Mouse (Mus musculus): ENCODE results near the gene 4933415A04Rik.

The 4933415A04Rik gene

DNA sequence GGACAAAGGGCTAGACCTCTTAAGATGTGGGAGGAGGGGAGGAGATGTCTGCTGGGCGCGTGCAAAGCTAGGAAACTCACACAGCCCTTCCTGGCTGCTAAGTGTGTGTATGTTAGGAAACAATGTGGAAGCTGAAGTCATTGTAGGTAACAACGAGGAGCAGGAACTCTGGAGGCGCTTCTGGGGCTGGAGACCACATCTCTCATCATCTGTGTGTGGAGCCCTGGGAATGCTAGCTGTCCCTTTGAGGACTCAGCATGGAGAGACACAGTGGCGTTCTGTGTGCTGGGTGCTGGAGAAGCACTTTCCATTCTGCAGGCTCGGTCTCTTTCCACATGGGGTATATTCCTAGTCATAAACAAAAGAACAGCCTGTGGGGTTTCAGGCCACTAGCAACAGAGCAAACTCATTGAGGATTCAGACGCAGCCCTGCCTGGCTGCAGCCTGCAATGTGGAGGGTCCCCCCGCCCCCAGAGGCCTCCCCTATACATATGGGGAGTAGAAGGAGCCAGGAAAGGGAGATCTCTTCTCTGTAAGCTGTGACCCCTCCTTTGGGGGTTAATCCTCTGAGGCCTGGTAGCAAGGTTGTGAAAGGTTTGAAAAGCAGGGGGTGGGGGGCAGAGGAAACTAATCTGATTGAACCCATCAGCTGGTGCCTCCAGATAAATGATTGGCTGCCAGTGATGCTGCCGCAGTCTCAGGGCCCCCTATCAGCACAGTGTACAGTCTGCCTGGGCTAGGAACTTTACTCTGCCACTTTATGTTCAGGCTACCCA, 11.3 kb upstream of the 4933415A04Rik start:
- DNase-seq = peak; percentile 31

DNA sequence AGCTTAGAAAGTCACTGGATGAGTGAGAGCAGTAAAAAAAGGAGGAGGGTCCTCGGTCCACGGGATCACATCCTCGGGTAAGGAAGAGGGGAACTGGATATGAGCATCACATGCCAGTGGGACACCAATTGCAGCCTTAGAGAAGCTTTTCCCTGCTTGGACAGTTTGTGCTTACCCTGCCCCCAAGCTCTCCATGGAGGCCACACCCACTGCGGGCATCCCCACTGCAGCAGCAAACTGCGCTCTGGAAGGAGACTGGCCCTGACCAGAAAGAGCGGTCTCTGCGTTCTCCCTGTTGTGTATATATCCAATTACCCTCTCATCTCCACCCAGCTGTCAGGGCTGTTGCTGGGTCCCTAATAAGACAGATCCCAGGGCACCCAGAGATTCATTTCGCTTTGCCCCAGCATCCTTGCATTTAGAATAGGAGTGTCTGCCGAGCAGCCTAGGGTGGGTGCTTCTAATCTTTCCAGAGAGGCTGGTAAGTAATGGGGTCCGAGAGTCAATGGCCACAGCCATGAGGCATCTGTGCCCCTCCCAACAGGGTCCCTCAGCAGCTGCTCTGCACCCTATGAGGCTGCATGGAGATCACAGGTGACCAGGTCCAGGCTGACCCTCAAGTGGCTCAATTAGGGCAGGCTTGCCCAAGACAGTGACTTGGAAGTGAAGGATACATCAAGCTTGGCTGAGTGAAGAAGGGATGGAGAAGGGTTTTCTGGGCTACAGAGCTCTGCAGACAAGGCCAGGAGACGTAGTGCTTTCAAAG, 8.9 kb upstream of the 4933415A04Rik start:
- no peak for DNase-seq

DNA sequence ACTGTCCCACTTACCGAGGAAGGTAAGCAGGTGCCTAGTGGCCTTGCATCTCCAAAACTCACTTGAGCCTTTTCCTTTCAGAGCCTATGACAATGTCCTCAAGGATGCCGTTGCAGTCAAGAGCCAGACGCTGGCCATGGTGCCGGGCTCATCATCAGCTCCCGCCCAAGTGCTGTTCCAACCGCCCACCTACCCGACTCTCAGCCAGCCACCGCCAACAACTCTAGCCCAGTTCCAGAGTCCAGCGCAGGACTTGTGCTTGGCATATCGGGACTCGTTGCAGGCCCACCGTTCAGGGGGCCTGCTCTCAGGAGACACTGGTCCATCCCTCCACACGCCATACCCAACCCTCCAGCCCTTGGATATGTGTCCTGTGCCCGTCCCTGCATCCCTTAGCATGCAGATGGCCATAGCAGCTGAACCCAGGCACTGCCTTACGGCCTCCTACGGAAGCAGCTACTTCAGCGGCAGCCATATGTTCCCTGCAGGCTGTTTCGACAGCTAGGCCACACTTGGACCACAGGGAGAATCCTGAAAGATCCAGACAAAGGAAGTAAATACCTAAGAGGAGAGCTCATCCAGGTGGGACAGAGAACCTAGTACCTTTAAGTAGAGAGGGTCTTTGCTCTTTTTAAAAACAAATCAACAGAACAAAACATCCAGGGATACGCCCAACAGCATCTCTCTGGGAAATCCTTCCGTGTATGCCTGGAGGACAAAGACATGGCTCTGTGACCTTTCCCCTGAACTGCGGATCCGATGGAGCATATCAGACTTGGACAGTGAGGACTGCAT, 1.4 kb upstream of the 4933415A04Rik start:
- no peak for DNase-seq

DNA sequence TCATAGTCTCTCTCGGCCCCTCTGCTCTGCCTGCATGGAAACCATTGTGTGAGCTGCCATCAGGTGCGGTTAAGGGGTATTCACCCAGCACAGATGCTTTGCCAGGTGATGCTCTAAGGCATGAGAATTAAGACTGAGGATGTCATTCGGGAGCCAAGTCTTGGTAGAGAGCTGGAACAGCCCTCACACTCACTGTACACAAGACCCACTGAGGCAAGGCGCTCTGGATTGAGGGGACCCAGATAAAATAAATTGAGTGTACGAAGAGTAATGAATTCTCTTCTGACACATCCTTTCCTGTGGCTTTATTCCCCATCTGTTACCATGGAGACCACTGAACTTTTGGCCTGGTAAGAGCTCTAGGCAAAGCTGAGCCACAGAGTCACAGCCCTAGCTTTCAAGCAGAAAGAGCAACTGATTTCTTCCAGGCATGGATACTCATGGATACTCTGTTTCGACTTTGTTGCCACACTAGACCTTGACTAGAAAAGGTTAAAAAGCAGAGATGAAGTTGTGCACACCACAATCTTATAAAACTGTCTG, 2.8 kb downstream of the 4933415A04Rik start:
- no peak for DNase-seq

DNA sequence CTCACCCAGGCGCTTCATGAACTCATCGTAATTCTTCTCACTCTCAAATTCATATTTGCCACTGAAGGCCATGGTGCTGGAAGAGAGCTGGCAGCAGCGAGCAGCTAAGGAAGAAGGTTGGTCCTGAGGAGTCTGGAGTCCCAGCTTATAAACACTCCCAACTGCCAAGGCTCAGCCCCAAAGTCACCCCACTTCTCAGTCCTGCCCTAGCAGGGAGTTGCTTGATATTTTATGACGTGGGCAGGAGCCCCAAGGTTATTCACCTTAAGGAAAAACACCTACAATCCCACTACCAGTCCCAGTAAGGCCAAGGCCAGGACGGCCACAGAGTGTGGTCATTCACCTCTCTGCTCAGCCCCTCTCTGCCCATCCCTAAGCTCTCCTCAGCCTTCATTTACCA, 14.6 kb downstream of the 4933415A04Rik start, which contains the start of gene Fabp6:
Fabp6 (minus strand) TSS at position 101 of the 400 bp plus-strand sequence.
- DNase-seq = no peak

DNA sequence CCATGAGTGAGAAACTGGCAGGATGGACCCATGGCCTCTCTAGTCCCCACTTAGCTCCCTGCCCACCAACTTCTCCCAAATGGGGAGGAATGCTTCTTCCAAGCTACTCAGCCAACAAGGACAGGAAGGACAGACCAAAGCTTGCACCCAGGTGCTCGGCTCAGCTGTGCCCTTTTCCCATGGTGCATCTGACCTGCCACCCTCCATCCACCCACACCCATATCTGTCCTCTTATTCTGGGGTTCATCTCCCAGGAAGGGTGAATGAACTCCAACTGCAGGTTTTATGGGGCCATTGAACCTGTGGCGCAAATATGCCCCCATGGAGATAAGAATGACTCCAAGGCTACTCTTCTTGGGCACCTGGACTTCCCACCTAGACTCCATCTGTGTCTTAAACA, 17.4 kb downstream of the 4933415A04Rik start:
- no peak for DNase-seq

DNA sequence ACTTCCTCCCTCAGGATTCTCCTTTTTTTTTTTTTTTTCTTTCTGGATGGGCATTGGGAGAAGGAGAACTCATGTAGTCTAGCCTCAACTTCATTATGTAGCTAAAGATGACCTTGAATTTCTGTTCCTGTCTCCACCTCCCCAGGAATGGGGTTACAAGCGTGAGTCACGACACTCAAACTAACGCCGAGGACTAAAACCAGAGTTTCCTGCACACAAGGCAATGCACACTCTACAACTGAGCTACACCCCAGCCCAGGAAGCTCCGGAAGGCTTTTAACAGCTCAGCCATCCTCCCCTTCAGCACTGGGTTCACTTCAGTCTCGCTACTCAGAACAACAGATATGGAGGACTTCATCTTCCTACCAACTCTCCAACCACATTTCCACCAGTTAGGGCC, 18.1 kb downstream of the 4933415A04Rik start:
- DNase-seq = no peak

DNA sequence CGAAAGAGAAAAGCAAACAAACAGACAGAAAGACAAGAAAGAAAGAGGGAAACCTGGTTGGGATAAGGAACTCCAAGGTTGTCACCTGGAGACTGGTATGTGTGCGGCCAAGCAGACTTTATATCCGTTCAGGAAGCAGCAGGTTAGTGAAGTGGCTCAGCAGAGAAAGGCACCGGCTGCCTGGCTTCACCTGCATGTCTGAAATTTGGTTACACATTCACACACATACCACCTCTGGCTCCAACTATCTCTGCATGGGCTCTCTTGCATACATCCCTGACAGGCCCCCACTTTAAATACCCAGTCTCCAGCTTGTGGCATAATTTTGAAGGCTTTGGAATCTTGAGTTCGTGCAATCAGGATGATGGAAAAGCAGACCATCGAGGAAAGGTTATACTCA, 19.0 kb downstream of the 4933415A04Rik start:
- no peak for DNase-seq

DNA sequence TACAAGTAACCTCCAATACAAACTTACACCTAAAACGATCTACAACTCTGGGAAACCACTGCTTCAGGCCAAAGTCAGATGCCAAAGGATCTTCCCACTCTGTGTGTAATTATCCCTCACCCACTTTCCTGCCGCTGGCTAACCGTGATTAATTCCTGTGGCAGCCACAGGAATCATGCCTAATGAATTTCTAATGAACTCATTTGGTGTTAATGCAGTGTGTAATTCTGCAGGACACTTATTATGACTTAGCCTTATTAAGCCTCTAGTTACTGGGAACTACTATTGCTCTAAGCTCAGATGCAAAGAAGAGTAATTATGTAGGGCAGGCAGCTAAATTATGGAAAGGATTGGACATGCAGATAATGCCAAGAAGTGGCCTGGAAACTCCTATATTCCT, 21.6 kb downstream of the 4933415A04Rik start:
- DNase-seq = no peak

DNA sequence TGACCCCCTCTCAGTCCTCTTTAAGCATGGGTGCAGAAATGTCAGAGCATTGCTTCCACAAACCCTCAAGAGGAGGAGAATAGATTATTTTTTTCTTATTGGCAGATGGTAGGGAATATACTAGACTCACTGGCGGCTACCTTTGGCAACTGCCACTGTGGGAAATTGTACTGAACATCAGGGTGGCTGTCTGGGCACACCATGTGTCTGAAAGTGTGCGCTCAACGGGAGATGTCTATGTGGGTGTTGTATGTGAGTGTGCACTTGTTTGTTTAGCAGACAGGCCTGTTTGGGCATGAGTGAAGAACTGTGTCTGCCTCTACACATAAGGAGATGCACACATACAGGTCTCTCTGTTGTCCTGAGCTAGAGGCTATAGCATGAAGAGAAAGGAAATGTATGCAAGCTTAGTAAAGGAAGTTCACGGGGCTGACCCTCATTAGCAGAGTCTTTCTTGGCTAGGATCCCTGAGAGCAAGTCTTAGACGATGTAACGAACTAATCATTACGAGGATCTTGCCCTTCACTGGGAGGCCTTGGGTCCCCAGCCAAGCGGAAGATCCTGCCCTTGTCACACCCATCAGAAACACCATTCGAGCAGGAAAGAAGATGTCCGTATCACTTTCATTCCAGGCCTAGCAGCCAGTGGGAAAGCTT, 23.3 kb downstream of the 4933415A04Rik start:
- no peak for DNase-seq

DNA sequence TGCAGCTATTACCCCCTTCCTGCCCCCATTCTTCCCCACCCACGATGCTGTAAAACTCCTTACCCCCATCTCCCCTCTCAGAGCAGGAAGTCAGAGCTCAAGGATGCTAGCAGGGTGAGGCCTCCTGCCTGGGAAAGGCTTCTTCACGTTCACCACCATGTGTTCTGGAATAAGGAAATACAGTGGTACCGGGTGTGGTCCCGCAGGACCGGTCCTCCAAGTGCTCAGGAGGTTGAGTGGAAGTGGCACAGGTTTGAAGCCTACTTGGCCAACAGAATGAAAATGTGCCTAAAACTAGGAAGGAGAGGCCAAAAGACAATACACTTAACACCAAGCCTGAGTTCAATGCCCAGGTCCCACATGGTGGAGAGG, 23.8 kb downstream of the 4933415A04Rik start:
- no peak for DNase-seq

DNA sequence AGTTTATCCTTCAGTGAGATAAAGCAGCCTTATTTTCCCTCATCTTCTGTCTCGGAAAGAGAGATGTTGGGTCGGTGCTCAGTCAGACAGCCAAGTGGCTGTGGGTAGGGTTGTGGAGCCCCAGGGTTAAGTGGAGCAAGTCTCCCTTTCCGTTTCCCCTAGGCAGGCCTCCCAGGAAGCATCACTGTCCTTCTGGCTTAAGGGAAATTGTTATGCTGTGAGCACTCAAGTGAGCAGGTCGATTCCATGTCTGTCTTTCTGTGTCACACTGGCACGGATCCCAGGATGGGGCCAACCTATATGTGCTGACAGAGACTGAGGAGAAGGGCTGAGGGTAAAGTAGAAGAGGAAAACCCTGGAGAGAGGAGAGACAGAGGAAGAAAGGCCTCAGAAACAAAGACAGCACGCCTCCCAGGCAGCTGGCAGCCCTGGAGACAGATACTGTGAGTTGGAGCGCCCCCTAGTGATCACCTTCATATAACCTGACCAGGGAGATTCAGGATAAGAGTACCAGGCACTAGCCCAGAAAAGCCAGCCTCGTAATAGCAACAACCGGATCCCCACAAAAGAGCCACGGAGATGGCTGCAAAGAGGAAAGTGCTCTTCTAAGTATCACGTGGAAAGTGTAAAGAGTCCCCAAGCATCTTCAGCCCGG, 26.1 kb downstream of the 4933415A04Rik start:
- DNase-seq = peak; percentile 85

DNA sequence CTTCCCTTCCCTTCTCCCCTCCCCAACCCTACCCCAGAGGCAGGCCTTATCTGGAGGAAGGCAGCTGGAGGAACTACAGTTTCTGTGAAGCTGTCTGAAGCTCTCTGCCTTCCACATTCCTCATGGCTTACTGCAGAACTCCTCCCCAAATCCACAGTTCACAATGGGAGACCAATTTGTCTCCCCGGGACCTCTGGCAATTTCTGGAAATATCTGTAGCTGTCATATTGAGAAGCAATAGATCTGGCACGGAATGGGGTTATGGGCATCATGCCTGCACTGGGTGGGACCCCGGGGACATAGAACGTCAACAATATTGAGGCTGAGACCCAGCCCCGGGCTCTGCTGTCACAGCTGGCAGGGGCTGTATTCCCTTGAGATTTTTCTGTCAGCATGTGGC, 31.1 kb downstream of the 4933415A04Rik start:
- DNase-seq = no peak

DNA sequence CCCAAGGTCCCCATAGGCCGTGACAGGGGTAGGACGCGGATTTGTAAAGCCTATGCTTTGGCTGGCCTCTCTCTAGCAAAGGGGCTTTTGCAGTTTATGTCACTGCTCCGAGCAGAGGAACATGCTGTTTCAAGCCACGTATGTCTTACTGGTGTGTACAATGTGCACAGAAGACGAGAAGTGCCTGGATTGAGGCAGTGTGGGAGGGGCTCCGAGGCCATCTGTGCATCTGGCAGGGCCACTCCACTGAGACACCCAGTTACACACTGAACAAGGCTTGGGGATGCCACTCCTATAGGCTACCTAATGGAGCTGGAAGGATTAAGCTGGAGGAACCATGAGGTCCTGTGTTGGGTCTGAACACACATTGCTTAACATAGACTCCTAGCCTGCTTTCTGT, 31.6 kb downstream of the 4933415A04Rik start:
- DNase-seq = no peak

DNA sequence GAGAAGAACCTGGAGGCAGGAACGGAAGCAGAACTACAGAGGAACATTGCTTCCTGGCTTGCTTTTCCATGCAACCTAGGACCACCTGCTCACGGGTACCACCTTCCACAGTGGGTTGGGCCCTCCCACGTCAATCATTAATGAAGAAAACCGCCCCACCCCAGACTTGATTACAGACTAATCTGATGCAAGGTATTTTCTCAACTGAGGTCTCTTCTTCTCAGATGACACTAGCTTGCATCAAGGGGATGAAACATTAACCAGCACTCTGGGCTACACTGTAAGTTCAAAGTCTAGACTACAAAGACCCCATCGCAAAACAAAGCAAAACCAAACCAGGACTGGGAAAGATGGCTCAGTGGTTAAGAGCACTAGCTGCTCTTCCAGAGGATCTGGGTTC, 34.9 kb downstream of the 4933415A04Rik start:
- no peak for DNase-seq

DNA sequence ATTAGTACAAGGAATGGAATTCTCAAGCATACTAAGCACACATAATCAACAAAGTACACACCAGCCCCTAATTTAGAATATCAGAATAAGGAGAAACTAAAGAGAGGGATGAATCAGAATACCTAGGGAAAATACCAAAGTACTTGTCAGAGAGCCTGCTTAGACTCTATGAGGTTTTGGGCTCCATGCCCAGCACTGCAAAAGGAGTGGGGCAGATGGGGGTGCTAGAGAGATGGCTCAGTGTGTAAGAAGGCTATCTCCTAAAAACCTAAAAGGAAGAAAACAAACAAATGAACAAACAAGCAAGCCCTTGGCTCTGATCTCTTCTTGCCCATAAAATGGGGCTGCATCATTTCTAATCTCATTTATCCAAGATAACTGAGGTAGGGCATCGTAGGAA, 37.5 kb downstream of the 4933415A04Rik start:
- DNase-seq = no peak

DNA sequence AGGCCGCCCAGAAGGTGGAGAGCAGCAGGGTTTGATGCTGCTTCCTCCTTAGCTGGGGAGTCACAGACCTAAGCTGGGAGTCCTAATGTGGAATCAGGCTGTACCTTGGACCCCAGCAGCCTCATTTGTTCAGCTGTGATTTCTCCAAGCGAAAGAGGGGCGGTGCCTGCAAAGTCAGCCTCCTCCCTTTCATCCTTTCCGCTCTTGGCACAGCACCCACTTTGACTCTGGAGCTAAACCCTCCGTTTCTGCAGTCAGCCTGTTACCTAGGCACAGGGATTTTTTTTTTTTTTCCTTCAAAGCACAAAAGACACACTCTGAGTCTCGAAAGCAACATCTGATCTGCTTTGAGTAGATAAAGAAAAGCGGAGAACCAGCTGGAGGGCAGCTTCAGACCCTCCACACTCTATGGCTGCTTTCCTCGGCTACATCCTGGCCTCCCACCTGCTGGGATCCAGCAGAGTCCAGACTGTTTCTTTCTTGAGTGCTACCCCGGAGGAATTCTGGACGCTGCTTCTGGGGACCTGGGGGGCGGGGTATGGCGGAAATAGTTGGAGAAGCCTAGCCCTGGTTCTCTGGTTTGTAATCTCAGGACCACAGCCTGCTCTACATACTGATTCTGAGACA, 39.6 kb downstream of the 4933415A04Rik start:
- DNase-seq = peak; percentile 15

DNA sequence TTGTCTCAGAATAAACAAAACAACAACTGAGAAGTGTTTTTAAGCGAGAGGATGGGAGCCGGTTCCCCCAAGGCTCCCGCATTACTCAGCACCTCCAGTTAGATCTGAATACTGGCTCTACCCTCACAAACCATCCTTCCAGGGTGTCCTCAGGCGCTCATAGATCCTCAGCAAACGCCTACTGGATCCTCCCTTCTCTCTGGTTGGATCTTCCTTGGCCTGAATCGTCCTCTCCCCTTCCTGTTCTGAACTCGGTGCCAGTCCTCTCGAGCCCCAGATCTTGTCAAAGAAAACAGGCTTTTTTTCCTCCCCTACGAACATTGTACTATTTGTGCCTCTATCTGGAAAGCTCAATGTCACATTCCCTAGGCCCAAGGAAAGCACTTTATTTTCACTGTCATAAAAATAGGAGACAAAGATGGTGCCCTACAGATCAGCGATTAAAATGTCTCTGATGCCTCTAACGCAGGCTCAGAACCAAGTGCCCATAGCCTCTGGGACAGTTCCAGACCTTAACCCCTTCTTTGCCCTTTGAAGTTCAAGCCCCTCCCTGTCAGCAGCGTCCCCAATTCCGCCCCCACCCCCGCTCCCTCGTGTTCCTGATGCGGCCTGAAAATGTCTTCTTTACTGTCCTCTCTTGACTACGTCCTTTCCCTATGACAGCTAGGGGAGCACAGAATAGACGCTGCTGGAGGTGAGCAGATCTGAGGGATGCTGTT, 40.2 kb downstream of the 4933415A04Rik start:
- DNase-seq = no peak

DNA sequence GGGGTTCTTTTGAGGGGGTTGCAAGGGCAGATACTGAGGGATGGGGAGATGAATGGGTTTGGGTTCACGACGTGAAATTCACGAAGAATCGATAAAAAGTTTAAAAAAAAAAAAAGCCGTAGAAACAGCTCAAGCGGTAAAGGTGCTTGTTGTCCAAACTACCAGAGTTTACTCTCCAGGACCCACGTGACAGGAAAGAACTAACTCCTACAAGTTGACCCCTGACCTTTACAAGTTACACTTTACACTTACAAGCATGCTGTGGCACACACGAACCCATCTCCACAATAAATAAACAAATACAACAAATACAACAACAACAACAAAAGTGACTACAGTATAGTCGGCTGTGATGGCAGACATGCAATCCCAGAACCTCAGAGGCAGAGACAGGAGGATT, 44.8 kb downstream of the 4933415A04Rik start:
- no peak for DNase-seq

DNA sequence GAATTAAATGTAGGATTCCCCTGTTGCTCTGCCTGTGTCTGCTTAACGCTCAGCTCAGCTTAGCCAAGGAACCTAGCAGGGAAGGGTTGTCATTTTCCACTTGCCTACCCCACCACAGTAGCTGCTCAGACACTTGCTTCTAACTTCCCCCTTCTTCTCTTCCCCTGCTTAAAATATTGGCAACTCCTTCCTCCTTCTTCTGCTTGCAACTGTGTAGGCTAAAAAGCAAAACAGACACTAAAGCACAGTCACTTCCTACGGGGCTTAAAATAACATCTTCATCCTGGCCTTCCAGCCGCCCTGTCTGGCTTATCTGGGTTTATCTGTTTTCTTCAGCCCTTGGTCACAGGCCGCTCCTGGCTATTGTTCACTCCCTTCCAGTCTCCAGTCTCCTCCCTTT, 45.7 kb downstream of the 4933415A04Rik start:
- no peak for DNase-seq

DNA sequence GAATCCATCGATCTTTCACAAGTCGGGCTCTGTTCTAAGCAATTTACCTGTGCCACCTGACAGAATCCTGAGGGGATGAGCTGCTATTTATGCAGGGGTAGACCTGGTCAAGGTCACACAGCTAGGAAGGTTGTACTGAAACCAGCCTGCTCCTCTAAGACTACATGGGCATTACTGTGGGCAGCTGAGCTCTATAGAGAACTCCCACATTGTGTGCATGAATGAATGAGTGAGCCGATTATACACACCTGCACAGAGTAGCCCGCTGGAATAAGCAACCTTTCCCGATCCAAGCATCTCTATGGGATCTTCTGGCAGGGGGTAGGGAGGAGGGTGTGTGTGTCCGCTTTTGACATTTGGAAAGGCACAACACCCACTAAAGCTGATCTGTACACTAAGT, 46.3 kb downstream of the 4933415A04Rik start:
- no peak for DNase-seq
